Mouse (Mus musculus) urinary bladder, postnatal 4 days (tissue): ENCODE results near the gene Sla2.
A peak's percentile ranks its signal among the peaks of the same experiment; 100 is the strongest.
"Not testable (repeated sequence)": the region's sequence is repeated elsewhere in the genome, so short reads cannot be mapped to it uniquely, and the experiment has no call there.

Source experiments
- DNase-seq, 2 experiments: peaks; one replicate each; pipeline ENCODE4 v3.0.0; 2021 to 2022; ENCODE audit warnings: low spot score in 2 of 2

The Sla2 gene

DNA sequence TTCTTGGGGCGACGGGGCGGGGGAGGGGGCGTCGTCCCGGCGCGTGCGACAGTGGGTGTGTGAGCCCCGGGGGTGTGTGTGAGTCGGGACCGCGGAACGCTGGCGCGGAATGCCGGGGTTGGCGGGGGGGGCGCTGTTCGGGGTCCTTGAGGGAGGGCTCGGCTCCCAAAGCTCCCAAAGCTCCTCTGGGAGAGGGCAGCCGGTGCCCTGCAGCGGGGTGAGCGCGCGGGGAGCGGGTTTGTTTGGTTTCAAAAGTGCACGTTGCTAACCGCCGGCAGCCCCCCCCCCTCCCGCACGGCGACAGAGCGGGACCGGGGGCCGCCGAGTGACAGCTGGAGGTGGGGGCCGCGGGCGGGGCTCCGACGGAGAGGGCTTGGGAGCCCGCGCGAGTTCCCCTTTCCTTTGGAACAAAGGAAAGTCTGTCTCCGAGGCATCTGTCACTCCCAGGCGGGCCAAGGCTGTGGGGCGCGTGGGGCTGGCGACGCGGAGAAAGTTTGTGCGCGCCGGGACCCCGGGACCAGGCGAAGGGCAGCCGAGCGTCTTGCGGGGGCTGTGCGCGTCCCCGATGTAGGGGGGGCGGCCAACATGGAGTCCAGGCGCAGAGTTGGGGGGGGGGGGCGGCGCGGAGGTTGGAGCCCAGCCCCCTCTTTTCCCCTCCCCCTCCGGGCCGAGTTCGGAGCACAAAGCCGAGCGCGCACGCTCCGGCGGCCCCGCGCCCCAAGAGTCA is 46.5 kb downstream of the Sla2 start:
- no peak for DNase-seq

DNA sequence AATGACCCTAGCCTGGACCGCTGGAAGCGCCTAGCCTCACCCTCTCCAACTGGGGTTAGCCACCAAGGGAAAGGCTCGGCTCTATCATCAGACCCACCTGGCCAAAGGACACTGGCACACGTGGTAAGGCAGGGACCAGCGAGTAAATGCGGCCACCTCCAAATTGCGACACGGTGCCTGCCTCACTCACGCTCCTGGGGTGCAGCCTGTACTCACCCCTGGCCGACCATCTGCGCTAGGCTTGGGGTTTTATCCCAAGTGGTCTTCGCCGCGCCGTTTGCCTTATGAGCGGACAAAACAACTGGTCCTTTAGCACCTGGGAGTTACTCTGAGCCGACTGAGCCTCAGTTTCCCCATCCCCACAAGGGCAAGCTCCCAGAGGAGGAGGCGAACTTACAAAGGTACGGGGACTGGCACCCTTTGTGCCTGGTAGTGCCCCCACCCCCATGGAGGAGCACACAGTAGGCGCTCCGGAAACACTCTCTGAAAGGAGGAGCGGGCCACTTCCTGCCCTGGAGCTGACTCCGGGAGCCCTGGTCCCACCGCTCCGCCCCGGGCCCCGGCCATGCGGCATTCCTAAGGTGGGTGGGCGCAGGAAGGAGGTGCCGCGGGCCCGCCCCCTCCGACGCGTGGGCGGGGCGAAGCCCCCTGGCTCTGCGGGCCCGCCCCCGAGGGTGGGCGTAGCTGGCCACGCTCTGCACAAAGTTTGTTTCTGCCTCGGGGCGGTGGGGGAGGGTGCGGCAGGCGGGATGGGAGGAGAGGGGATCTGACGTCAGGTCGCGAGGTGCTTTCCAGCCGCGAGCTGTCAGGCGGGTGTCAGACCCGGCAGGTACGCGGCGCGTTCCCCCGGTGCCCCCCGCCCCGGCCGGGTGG is 47.4 kb downstream of the Sla2 start, which contains the start of gene Tgif2:
TSS of gene Tgif2 (plus strand) at position 689 of the 873 bp plus-strand sequence.
- DNase-seq, result peak; percentile 89 to 90

GRCm38 (mm10) chr2:156838839-156839238 is 48.2 kb downstream of the Sla2 start:
- no peak for DNase-seq

DNA sequence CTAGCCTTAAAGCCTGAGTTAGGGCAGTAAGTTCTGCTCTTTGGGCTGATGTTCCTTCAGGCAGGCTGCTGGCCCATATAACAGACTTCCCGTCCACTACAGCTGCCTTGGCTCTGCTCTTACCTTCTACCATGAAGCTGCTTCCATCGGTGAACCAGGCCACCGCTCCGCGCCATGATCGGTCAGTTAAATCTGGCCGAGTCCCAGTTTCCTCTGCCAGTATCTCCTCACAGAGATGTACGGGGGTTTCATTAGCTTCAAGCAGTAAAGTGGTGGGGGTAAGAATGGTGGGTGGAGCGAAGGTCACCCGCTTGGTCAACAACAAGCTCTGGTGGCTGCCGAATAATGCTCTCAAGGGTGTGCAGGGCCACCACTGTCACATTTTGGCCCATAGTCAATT is 52.7 kb downstream of the Sla2 start:
- no peak for DNase-seq

DNA sequence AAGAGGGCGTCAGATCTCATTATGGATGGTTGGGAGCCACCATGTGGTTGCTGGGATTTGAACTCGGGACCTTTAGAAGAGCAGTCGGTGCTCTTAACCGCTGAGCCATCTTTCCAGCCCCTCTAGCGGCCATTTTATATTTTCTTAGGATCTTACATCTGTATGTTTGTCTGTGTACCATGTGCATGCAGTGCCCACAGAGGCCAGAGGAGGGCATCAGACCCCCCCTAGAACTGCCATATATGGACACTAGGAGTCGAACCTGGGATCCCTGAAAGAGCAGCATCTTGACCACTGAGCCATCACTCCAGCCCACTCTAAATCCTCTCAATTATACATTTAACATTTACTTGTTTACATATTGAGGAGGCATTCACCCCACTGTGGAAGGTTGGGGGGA is 61.9 kb downstream of the Sla2 start:
- DNase-seq, result not testable (repeated sequence)
